Mouse (Mus musculus): Measurements from ENCODE around the gene Fbxl13. TPM values are rescaled to one million over a fixed set of nuclear protein-coding genes. Genes with fewer than 3 reads are reported as not detected.

Fbxl13 gene
- polyA plus RNA-seq, 1 experiment from 2014 or later = 0.46 TPM

DNA sequence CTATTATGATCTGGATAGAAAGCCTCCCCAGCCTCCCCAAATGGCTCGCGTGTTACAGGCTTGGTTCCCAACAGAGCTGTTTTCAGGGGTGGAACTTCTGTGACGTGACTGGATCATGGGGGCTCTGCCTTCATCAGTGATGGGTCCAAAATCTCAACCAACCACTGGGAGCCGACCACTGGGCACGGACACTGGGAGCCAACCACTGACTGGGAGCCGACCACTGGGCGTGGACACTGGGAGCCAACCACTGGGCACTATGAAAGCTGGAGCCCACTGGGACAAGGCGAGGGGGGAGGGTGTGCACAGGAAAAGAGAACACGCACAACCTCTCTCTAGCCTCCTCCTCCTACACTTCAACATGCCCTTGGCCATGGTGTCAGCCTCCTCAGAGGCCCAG is 38.4 kb upstream of the Fbxl13 start:
- Histone ChIP-seq H3K4me2 (ENCODE audit: low read length) (no peak overlapping the region), H3K9ac (ENCODE audit: low read depth, low read length) (no peak overlapping the region), H3K4me3 (replicated peaks; ENCODE audit: low read depth, low read length) (no peak overlapping the region), H3K9me3 (replicated peaks; ENCODE audit: low read length) (no peaks in the 10 kb centered on the region), H3K36me3 (ENCODE audit: insufficient read depth, low read length) (0 out of 2 replicates have a peak, but pooled peaks cover 5% of the 10 kb centered on the region), H3K27me3 (ENCODE audit: insufficient read depth, low read length) (no peaks in the 10 kb centered on the region), H3K4me1 (replicated peaks; ENCODE audit: insufficient read depth, low read length) (no peaks in the 10 kb centered on the region), H3K27ac (no peak overlapping the region)
- no peak for TF ChIP-seq CTCF (IDR thresholded peaks at IDR 0.05; ENCODE audit: low read depth)
- 93% methylated on average over 9 of the region's 9 CpGs for WGBS
- DNase-seq (ENCODE audit: low spot score) (no peak), ATAC-seq (replicated peaks; ENCODE audit: low FRiP score, low read depth) (no peak)

DNA sequence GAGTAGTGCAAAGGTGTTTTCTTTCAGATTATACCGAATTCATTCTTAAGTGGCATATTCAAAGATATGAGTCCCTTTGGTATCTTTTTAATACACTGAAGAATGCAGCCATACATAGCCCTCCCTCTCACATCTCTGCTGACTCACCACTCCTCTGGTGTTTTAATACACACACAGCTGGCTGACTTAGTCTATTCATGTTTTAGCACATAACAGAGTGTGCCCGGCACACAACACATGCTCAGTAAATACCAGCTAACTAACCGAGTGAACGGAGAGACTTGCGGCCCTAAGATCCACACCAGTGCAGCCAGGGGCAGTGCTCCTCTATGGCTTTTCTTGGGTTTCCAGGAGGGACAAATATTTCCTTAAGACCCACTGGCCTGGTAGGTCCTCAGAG is 35.5 kb upstream of the Fbxl13 start:
- ATAC-seq (replicated peaks; ENCODE audit: low FRiP score, low read depth) (no peak), DNase-seq (ENCODE audit: low spot score) (no peak)
- Histone ChIP-seq H3K9ac (ENCODE audit: low read depth, low read length) (no peak overlapping the region), H3K4me1 (replicated peaks; ENCODE audit: insufficient read depth, low read length) (no peaks in the 10 kb centered on the region), H3K4me3 (replicated peaks; ENCODE audit: low read depth, low read length) (no peak overlapping the region), H3K27me3 (ENCODE audit: insufficient read depth, low read length) (no peaks in the 10 kb centered on the region), H3K27ac (peak overlapping the region; percentile 36), H3K36me3 (ENCODE audit: insufficient read depth, low read length) (0 out of 2 replicates have a peak, but pooled peaks cover 5% of the 10 kb centered on the region), H3K4me2 (ENCODE audit: low read length) (no peak overlapping the region), H3K9me3 (replicated peaks; ENCODE audit: low read length) (no peaks in the 10 kb centered on the region)
- TF ChIP-seq CTCF (IDR thresholded peaks at IDR 0.05; ENCODE audit: low read depth) = no peak
- WGBS = 71% methylated on average over 5 of the region's 5 CpGs

DNA sequence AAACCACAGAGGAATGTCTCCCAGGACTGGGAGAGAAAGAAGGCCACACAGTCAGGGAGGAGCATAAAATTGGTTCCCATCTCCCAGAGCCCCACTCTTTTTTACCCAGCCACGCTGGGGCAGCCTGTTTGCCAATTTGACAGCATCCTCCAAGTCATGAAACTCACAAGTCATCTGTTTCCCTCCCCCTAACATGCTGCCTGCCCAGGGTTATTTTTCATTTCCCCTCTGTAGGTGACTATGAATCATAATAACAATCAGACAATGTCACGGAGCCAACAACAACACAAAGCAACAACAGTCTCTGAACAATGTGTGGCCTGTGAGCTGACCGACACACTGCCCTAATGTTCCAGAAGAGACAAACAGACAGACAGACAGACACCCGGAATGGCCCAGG is 34.6 kb upstream of the Fbxl13 start:
- 54% methylated on average over 4 of the region's 4 CpGs for WGBS
- no peak overlapping the region for H3K27ac ChIP-seq
- H3K9me3 ChIP-seq (replicated peaks; ENCODE audit: low read length) = no peaks in the 10 kb centered on the region
- H3K4me2 ChIP-seq (ENCODE audit: low read length) = no peak overlapping the region
- H3K4me3 ChIP-seq (replicated peaks; ENCODE audit: low read depth, low read length) = no peak overlapping the region
- ATAC-seq (replicated peaks; ENCODE audit: low FRiP score, low read depth) = no peak; the same call in 1 of the 2 replicates
- TF ChIP-seq CTCF (IDR thresholded peaks at IDR 0.05; ENCODE audit: low read depth) = no peak
- H3K27me3 ChIP-seq (ENCODE audit: insufficient read depth, low read length) = no peaks in the 10 kb centered on the region
- H3K9ac ChIP-seq (ENCODE audit: low read depth, low read length) = no peak overlapping the region
- H3K36me3 ChIP-seq (ENCODE audit: insufficient read depth, low read length) = 0 out of 2 replicates have a peak, but pooled peaks cover 5% of the 10 kb centered on the region
- peak; percentile 50 for DNase-seq (ENCODE audit: low spot score)
- H3K4me1 ChIP-seq (replicated peaks; ENCODE audit: insufficient read depth, low read length) = no peaks in the 10 kb centered on the region

DNA sequence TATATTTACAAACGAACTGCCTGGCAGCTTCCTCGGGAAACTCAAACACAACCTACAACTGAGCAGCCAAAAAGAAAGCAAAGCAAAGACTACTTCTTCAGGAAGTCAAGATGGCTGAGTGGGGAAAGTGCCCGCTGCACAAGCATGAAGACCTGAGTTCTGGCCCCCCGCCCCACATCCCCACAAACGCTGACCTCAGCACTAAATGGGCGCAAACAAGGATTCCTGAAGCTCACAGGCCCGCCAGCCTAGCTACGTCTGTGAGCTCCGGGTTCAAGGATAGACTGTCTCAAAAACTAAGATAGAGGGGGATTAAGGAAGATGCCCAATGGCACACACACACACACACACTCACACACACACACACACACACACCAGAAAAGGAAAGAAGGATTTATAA is 32.9 kb upstream of the Fbxl13 start:
- DNase-seq (ENCODE audit: low spot score) = no peak
- H3K4me3 ChIP-seq (replicated peaks; ENCODE audit: low read depth, low read length) = no peak overlapping the region
- 96% methylated on average over 9 of the region's 9 CpGs for WGBS
- TF ChIP-seq CTCF (IDR thresholded peaks at IDR 0.05; ENCODE audit: low read depth) = no peak
- no peak for ATAC-seq (replicated peaks; ENCODE audit: low FRiP score, low read depth)
- no peak overlapping the region for H3K27ac ChIP-seq
- H3K4me1 ChIP-seq (replicated peaks; ENCODE audit: insufficient read depth, low read length) = 0 out of 2 replicates have a peak, but pooled peaks cover 4% of the 10 kb centered on the region
- H3K9me3 ChIP-seq (replicated peaks; ENCODE audit: low read length) = no peaks in the 10 kb centered on the region
- 0 out of 2 replicates have a peak, but pooled peaks cover 5% of the 10 kb centered on the region for H3K36me3 ChIP-seq (ENCODE audit: insufficient read depth, low read length)
- no peak overlapping the region for H3K4me2 ChIP-seq (ENCODE audit: low read length)
- H3K9ac ChIP-seq (ENCODE audit: low read depth, low read length) = no peak overlapping the region
- H3K27me3 ChIP-seq (ENCODE audit: insufficient read depth, low read length) = no peaks in the 10 kb centered on the region

- DNase-seq (ENCODE audit: low spot score) = no peak
- Histone ChIP-seq H3K9me3 (replicated peaks; ENCODE audit: low read length) (no peaks in the 10 kb centered on the region), H3K9ac (ENCODE audit: low read depth, low read length) (no peak overlapping the region), H3K27ac (no peak overlapping the region), H3K27me3 (ENCODE audit: insufficient read depth, low read length) (no peaks in the 10 kb centered on the region), H3K4me2 (ENCODE audit: low read length) (no peak overlapping the region), H3K4me1 (replicated peaks; ENCODE audit: insufficient read depth, low read length) (0 out of 2 replicates have a peak, but pooled peaks cover 5% of the 10 kb centered on the region), H3K36me3 (ENCODE audit: insufficient read depth, low read length) (0 out of 2 replicates have a peak, but pooled peaks cover 5% of the 10 kb centered on the region), H3K4me3 (replicated peaks; ENCODE audit: low read depth, low read length) (no peak overlapping the region)
- no peak for ATAC-seq (replicated peaks; ENCODE audit: low FRiP score, low read depth)
- TF ChIP-seq CTCF (IDR thresholded peaks at IDR 0.05; ENCODE audit: low read depth) = no peak
- WGBS = 99% methylated on average over 6 of the region's 6 CpGs
Observed at GRCm38 (mm10) chr5:21677939-21678338, 32.5 kb upstream of the Fbxl13 start.

DNA sequence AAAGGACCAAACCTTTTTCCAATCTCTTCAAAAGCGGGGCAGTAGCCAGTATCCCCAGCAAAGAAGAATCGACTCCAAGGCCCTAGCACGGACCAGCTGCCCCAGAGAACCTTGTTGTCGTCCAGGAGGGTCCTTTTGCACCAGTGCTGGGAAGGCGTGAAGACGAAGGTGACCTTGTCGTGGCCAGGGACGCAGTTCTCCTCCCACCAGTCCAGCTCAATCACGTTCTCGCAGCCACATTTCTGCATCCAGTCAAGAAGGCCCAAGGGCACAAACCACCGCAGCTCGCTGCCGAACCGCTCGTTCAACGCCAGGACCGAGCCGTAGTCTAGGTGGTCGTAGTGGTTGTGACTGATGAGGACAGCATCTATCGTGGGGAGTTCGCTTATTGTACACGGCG is 30.1 kb upstream of the Fbxl13 start:
- Histone ChIP-seq H3K9ac (ENCODE audit: low read depth, low read length) (no peak overlapping the region), H3K27ac (no peak overlapping the region), H3K4me1 (replicated peaks; ENCODE audit: insufficient read depth, low read length) (0 out of 2 replicates have a peak, but pooled peaks cover 5% of the 10 kb centered on the region), H3K4me2 (ENCODE audit: low read length) (no peak overlapping the region), H3K4me3 (replicated peaks; ENCODE audit: low read depth, low read length) (no peak overlapping the region), H3K27me3 (ENCODE audit: insufficient read depth, low read length) (no peaks in the 10 kb centered on the region), H3K9me3 (replicated peaks; ENCODE audit: low read length) (no peaks in the 10 kb centered on the region), H3K36me3 (ENCODE audit: insufficient read depth, low read length) (no peaks in the 10 kb centered on the region)
- ATAC-seq (replicated peaks; ENCODE audit: low FRiP score, low read depth) = no peak
- no peak for TF ChIP-seq CTCF (IDR thresholded peaks at IDR 0.05; ENCODE audit: low read depth)
- WGBS = 88% methylated on average over 23 of the region's 23 CpGs
- no peak for DNase-seq (ENCODE audit: low spot score)

DNA sequence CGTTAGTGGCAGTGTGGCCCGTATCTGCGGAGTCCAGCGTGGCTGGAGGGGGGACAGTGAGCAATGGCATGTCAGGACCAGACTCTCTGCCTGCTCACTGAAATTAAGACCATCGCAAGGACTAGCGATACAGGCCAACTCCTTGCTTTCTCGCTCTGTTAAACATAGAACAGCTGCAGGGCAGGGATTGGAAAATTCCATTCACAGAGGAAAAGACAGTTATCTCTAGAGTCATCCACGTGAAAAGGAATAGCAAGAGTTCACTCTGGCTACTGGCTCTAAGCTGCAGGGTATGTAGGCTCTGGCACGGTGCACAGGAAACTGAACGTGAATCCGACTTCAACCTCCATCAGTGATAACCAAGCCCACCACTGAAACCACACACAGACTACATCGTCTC is 29.6 kb upstream of the Fbxl13 start:
- no peaks in the 10 kb centered on the region for H3K9me3 ChIP-seq (replicated peaks; ENCODE audit: low read length)
- H3K27ac ChIP-seq = peak overlapping the region; percentile 38; the same call in 1 of the 2 replicates
- TF ChIP-seq CTCF (IDR thresholded peaks at IDR 0.05; ENCODE audit: low read depth) = no peak
- no peak overlapping the region for H3K4me2 ChIP-seq (ENCODE audit: low read length)
- DNase-seq (ENCODE audit: low spot score) (peak; percentile 47), ATAC-seq (replicated peaks; ENCODE audit: low FRiP score, low read depth) (0 out of 2 replicates have a peak, but pooled peaks have one; percentile 19)
- H3K4me3 ChIP-seq (replicated peaks; ENCODE audit: low read depth, low read length) = no peak overlapping the region
- no peaks in the 10 kb centered on the region for H3K27me3 ChIP-seq (ENCODE audit: insufficient read depth, low read length)
- WGBS = 51% methylated on average over 12 of the region's 12 CpGs
- H3K4me1 ChIP-seq (replicated peaks; ENCODE audit: insufficient read depth, low read length) = 0 out of 2 replicates have a peak, but pooled peaks cover 5% of the 10 kb centered on the region
- no peak overlapping the region for H3K9ac ChIP-seq (ENCODE audit: low read depth, low read length)
- no peaks in the 10 kb centered on the region for H3K36me3 ChIP-seq (ENCODE audit: insufficient read depth, low read length)

Data from kidney, postnatal 0 days (tissue).